Mouse (Mus musculus) liver, embryonic 14.5 days (tissue): Measurements from ENCODE around the gene Gart. TPM values are rescaled to one million over a fixed set of nuclear protein-coding genes. Genes with fewer than 3 reads are reported as not detected.

ENCODE experiments used
- ATAC-seq: fragments of 200-750 bp; cut with Nextera tagmentation; 2 replicates; pipeline ENCODE4 v1.8.0; 2017; ENCODE audit warnings: moderate number of reproducible peaks, mild to moderate bottlenecking, moderate library complexity; ENCODE audit not compliant: insufficient read depth
- DNase-seq, 3 experiments: peaks; one replicate each; pipeline ENCODE4 v3.0.0-alpha.2; 2012 to 2013; ENCODE audit warnings: low read depth in 3 of 3, low spot score in 3 of 3
- H3K27ac ChIP-seq: fragments of 300-500 bp; sonication (generic); 2 replicates; pipeline ENCODE4 v1.5.1; 2014; ENCODE audit warnings: moderate library complexity, mild to moderate bottlenecking, control low read depth, inconsistent platforms
- H3K27me3 ChIP-seq: fragments of 300-500 bp; sonication (generic); 2 replicates; pipeline ENCODE4 v1.6.1; 2014; ENCODE audit warnings: mild to moderate bottlenecking, low read length, moderate library complexity; ENCODE audit not compliant: control insufficient read depth, insufficient read depth
- H3K36me3 ChIP-seq: fragments of 300-500 bp; sonication (generic); replicated peaks from 2 replicates; pipeline ENCODE4 v1.6.1; 2014; ENCODE audit warnings: low read depth; ENCODE audit not compliant: control insufficient read depth, insufficient read depth
- H3K4me1 ChIP-seq, 2 experiments: fragments of 200-500 bp in 1 of 2; fragments of 300-500 bp in 1 of 2; sonication (generic) in 1 of 2; replicated peaks; 2 replicates each; pipeline ENCODE4 v1.6.1; 2012 to 2014; ENCODE audit warnings: antibody characterized with exemption in 1 of 2, inconsistent platforms in 1 of 2, low read length in 1 of 2; ENCODE audit not compliant: control insufficient read depth in 2 of 2, insufficient read depth in 2 of 2
- H3K4me2 ChIP-seq: fragments of 300-500 bp; sonication (generic); 2 replicates; pipeline ENCODE4 v1.6.1; 2014; ENCODE audit warnings: low read depth, mild to moderate bottlenecking, control low read depth, moderate library complexity
- H3K4me3 ChIP-seq, 2 experiments: fragments of 200-500 bp in 1 of 2; fragments of 300-500 bp in 1 of 2; sonication (generic) in 1 of 2; 2 replicates each; pipeline ENCODE4 v1.5.1; 2012 to 2014; ENCODE audit warnings: low read depth in 2 of 2, low read length in 2 of 2, mild to moderate bottlenecking in 2 of 2, control low read depth in 1 of 2, inconsistent platforms in 1 of 2, moderate library complexity in 1 of 2; ENCODE audit not compliant: insufficient read depth in 1 of 2
- H3K9ac ChIP-seq: fragments of 300-500 bp; sonication (generic); replicated peaks from 2 replicates; pipeline ENCODE4 v1.6.1; 2014; ENCODE audit warnings: mild to moderate bottlenecking, control low read depth, moderate library complexity
- H3K9me3 ChIP-seq: fragments of 300-500 bp; sonication (generic); 2 replicates; pipeline ENCODE4 v1.6.1; 2016; ENCODE audit warnings: low read length, mixed read lengths; ENCODE audit not compliant: control insufficient read depth
- CTCF ChIP-seq: IDR thresholded peaks from 2 replicates; pipeline ENCODE4 v1.5.1; 2016; ENCODE audit warnings: antibody characterized with exemption, low read depth, control low read depth
- EP300 ChIP-seq: IDR thresholded peaks from 2 replicates; pipeline ENCODE4 v1.6.1; 2016; ENCODE audit warnings: antibody characterized with exemption, low read depth
- WGBS: fragments of 180-500 bp; shearing (Covaris S2); extraction: QIAGEN DNeasy Blood & Tissue Kit; methylation state at CpG from one replicate; pipeline ENCODE4 v1.1.7; 2014; ENCODE audit not compliant: insufficient replicate concordance; 5-methylcytosine and 5-hydroxymethylcytosine counted together
- polyA plus RNA-seq, 2 experiments: library from polyadenylated mRNA; depleted of rRNA in 1 of 2; stranded (reverse) in 1 of 2; unstranded in 1 of 2; fragments of >200 nt; fragmentation: Nextera tagmentation in 1 of 2; extraction: Ambion mirVana in 1 of 2; gene quantifications; 2 replicates each; pipeline versions ENCODE4 v1.2.1 to v1.2.3; 2012 to 2014

Gart gene
- polyA plus RNA-seq, 2 experiments: 42.3 to 61.3 TPM

DNA sequence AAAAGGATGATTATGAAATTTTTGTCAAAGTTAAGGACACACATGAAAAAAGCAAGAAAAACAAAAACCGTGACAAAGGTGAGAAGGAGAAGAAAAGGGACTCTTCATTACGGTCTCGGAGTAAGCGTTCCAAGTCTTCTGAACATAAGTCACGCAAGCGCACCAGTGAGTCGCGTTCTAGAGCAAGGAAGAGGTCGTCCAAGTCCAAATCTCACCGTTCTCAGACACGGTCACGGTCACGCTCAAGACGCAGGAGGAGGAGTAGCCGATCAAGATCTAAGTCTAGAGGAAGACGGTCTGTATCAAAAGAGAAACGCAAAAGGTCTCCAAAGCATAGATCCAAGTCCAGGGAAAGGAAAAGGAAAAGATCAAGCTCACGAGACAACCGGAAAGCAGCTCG, 13.0 kb upstream of the Gart start:
- WGBS: 96% methylated on average over 20 of the region's 20 CpGs
- Histone ChIP-seq H3K27me3 (no peaks in the 10 kb centered on the region), H3K4me3 (no peak overlapping the region), H3K4me2 (no peak overlapping the region), H3K9me3 (no peaks in the 10 kb centered on the region; the same call in 1 of the 2 replicates), H3K27ac (no peak overlapping the region), H3K36me3 (peaks cover 95% of the 10 kb centered on the region), H3K9ac (no peak overlapping the region), H3K4me1 (no peaks in the 10 kb centered on the region)
- no peak for ATAC-seq
- DNase-seq: no peak
- TF ChIP-seq EP300 (no peak), CTCF (no peak)

DNA sequence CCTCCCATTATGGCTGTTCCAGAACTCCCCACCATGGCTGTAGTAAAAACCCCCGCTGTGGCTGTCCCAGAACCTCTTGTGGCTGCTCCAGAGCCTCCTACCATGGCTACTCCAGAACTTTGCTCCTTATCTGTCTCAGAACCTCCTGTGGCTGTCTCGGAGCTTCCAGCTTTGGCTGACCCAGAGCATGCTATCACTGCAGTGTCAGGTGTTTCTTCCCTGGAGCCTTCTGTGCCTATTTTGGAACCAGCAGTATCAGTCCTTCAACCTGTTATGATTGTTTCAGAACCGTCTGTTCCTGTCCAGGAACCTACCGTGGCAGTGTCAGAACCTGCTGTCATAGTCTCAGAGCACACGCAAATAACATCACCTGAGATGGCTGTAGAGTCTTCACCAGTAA, 11.7 kb upstream of the Gart start:
- Histone ChIP-seq H3K27me3 (no peaks in the 10 kb centered on the region), H3K9me3 (no peaks in the 10 kb centered on the region; the same call in 1 of the 2 replicates), H3K36me3 (peaks cover 94% of the 10 kb centered on the region), H3K4me2 (no peak overlapping the region), H3K9ac (no peak overlapping the region), H3K4me3 (no peak overlapping the region), H3K27ac (no peak overlapping the region), H3K4me1 (no peaks in the 10 kb centered on the region)
- ATAC-seq (no peak), DNase-seq (no peak)
- 88% methylated on average over 5 of the region's 5 CpGs for WGBS
- no peak for TF ChIP-seq EP300
- no peak for TF ChIP-seq CTCF

DNA sequence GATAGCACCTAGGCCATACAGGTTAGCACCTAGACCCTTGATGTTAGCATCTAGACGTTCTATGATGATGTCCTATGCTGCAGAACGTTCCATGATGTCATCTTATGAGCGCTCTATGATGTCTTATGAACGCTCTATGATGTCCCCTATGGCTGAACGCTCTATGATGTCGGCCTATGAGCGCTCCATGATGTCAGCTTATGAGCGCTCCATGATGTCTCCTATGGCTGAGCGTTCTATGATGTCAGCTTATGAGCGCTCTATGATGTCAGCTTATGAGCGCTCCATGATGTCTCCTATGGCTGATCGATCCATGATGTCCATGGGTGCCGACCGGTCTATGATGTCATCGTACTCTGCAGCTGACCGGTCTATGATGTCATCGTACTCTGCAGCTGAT, 10.5 kb upstream of the Gart start:
- 96% methylated on average over 17 of the region's 17 CpGs for WGBS
- no peak overlapping the region for H3K4me3 ChIP-seq
- ATAC-seq (peak; percentile 36), DNase-seq (no peak)
- H3K9ac ChIP-seq: no peak overlapping the region
- H3K4me1 ChIP-seq: no peaks in the 10 kb centered on the region
- TF ChIP-seq EP300 (no peak), CTCF (no peak)
- H3K27ac ChIP-seq: no peak overlapping the region
- H3K9me3 ChIP-seq: no peaks in the 10 kb centered on the region; the same call in 1 of the 2 replicates
- no peaks in the 10 kb centered on the region for H3K27me3 ChIP-seq
- H3K4me2 ChIP-seq: no peak overlapping the region
- peaks cover 89% of the 10 kb centered on the region for H3K36me3 ChIP-seq

DNA sequence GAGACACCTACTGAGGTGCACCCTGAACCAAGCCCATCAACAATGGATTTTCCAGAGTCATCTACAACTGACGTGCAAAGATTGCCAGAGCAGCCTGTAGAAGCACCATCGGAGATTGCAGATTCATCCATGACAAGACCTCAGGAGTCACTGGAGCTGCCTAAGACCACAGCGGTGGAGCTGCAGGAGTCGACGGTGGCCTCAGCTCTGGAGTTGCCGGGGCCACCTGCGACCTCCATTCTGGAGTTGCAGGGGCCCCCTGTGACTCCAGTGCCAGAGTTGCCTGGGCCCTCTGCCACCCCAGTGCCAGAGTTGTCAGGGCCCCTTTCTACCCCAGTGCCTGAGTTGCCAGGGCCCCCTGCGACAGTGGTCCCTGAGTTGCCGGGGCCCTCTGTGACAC, 8.5 kb upstream of the Gart start:
- no peak overlapping the region for H3K27ac ChIP-seq
- H3K36me3 ChIP-seq: peaks cover 83% of the 10 kb centered on the region
- no peak overlapping the region for H3K9ac ChIP-seq
- H3K27me3 ChIP-seq: no peaks in the 10 kb centered on the region
- 95% methylated on average over 9 of the region's 9 CpGs for WGBS
- H3K4me1 ChIP-seq: no peaks in the 10 kb centered on the region; a peak in 1 of 4 replicates
- no peak for TF ChIP-seq EP300
- TF ChIP-seq CTCF: no peak
- no peaks in the 10 kb centered on the region; the same call in 1 of the 2 replicates for H3K9me3 ChIP-seq
- no peak overlapping the region for H3K4me3 ChIP-seq
- DNase-seq (no peak), ATAC-seq (no peak)
- no peak overlapping the region for H3K4me2 ChIP-seq

DNA sequence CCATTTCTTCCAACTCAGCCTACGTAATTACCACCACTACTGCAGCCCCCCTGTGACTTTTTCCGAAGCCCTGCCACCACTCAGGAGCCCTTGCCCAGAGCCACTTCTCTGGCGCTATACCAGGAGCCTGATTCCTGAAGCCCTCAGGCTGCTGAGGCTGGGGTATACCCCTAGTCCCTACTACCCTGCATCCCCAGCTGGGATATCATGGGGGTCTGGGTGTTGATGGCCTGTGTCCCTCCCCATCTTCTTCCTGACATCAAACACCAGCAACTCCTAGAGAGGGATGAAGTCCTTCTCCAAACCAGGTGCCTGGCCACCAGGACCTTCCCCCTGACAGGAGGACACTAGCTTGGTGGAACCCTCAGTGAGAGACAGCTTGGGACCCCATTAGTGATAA, 5.4 kb upstream of the Gart start:
- Histone ChIP-seq H3K27ac (no peak overlapping the region), H3K27me3 (no peaks in the 10 kb centered on the region), H3K36me3 (peaks cover 52% of the 10 kb centered on the region), H3K9ac (no peak overlapping the region), H3K4me3 (no peak overlapping the region), H3K9me3 (no peaks in the 10 kb centered on the region), H3K4me1 (peaks cover 6% of the 10 kb centered on the region in 2 experiments), H3K4me2 (no peak overlapping the region)
- 93% methylated on average over 3 of the region's 3 CpGs for WGBS
- ATAC-seq (no peak), DNase-seq (no peak)
- TF ChIP-seq EP300: no peak
- no peak for TF ChIP-seq CTCF
